Mouse (Mus musculus) limb, embryonic 14.5 days (tissue): ENCODE measurements around the gene Tbc1d7. TPM values are rescaled to one million over a fixed set of nuclear protein-coding genes. Genes with fewer than 3 reads are reported as not detected.

Experiments used
- ATAC-seq: fragments of 200-750 bp; cut with Nextera tagmentation; 2 replicates; pipeline ENCODE4 v1.8.0; 2017; ENCODE audit warnings: low read depth, moderate number of reproducible peaks, moderate TSS enrichment; ENCODE audit not compliant: low FRiP score
- DNase-seq: peaks from one replicate; pipeline ENCODE4 v3.0.0-alpha.2; 2015; ENCODE audit warnings: low spot score
- H3K27ac ChIP-seq: fragments of 300-500 bp; sonication (generic); replicated peaks from 2 replicates; pipeline ENCODE4 v1.5.1; 2014; ENCODE audit warnings: low read depth, mild to moderate bottlenecking, low read length, moderate library complexity, mixed read lengths
- H3K27me3 ChIP-seq: fragments of 300-500 bp; sonication (generic); 2 replicates; pipeline ENCODE4 v1.6.1; 2014; ENCODE audit warnings: low read length, mixed read lengths; ENCODE audit not compliant: control insufficient read depth, insufficient read depth
- H3K36me3 ChIP-seq: fragments of 300-500 bp; sonication (generic); 2 replicates; pipeline ENCODE4 v1.6.1; 2014; ENCODE audit warnings: mild to moderate bottlenecking, low read length, moderate library complexity, mixed read lengths; ENCODE audit not compliant: control insufficient read depth, insufficient read depth
- H3K4me1 ChIP-seq: fragments of 300-500 bp; sonication (generic); 2 replicates; pipeline ENCODE4 v1.6.1; 2014; ENCODE audit warnings: antibody characterized with exemption, low read length, mixed read lengths; ENCODE audit not compliant: control insufficient read depth, insufficient read depth
- H3K4me2 ChIP-seq: fragments of 300-500 bp; sonication (generic); replicated peaks from 2 replicates; pipeline ENCODE4 v1.6.1; 2014; ENCODE audit warnings: low read depth, mild to moderate bottlenecking, low read length, moderate library complexity; ENCODE audit not compliant: severe bottlenecking
- H3K4me3 ChIP-seq: fragments of 300-500 bp; sonication (generic); replicated peaks from 2 replicates; pipeline ENCODE4 v1.5.1; 2014; ENCODE audit warnings: low read length
- H3K9ac ChIP-seq: fragments of 300-500 bp; sonication (generic); 2 replicates; pipeline ENCODE4 v1.6.1; 2014; ENCODE audit warnings: mild to moderate bottlenecking, low read depth, low read length, moderate library complexity; ENCODE audit not compliant: severe bottlenecking
- H3K9me3 ChIP-seq: fragments of 300-500 bp; sonication (generic); 2 replicates; pipeline ENCODE4 v1.6.1; 2016; ENCODE audit warnings: low read length; ENCODE audit not compliant: control insufficient read depth
- POLR2A ChIP-seq: fragments of 200-500 bp; IDR thresholded peaks from 2 replicates; pipeline ENCODE4 v1.8.0; 2012; ENCODE audit warnings: inconsistent platforms, mild to moderate bottlenecking, moderate library complexity, borderline replicate concordance; ENCODE audit not compliant: insufficient read depth, insufficient read length; ENCODE audit errors: extremely low read depth
- WGBS: fragments of 180-500 bp; shearing (Covaris S2); extraction: QIAGEN DNeasy Blood & Tissue Kit; methylation state at CpG from one replicate; pipeline ENCODE4 v1.1.7; 2014; 5-methylcytosine and 5-hydroxymethylcytosine counted together
- polyA plus RNA-seq, 2 experiments: library from polyadenylated mRNA; depleted of rRNA in 1 of 2; stranded (reverse) in 1 of 2; unstranded in 1 of 2; fragments of >200 nt; fragmentation: Nextera tagmentation in 1 of 2; extraction: Ambion mirVana in 1 of 2; gene quantifications; 2 replicates each; pipeline versions ENCODE4 v1.2.1 to v1.2.3; 2012 to 2014

The Tbc1d7 gene
- polyA plus RNA-seq, 2 experiments, result 31.6 to 52.4 TPM

GRCm38 (mm10) chr13:43130161-43130560 is 41.1 kb downstream of the Tbc1d7 start:
- Histone ChIP-seq H3K27ac (no peak overlapping the region), H3K36me3 (no peaks in the 10 kb centered on the region), H3K9ac (no peak overlapping the region), H3K9me3 (no peaks in the 10 kb centered on the region), H3K4me3 (no peak overlapping the region), H3K4me1 (peaks cover 8% of the 10 kb centered on the region), H3K4me2 (no peak overlapping the region), H3K27me3 (no peaks in the 10 kb centered on the region)
- no peak for TF ChIP-seq POLR2A
- DNase-seq, result no peak
- no peak for ATAC-seq
- 28% methylated on average over 6 of the region's 6 CpGs for WGBS

GRCm38 (mm10) chr13:43124683-43125074 is 46.6 kb downstream of the Tbc1d7 start:
- Histone ChIP-seq H3K9me3 (no peaks in the 10 kb centered on the region), H3K4me2 (no peak overlapping the region), H3K9ac (no peak overlapping the region), H3K36me3 (no peaks in the 10 kb centered on the region), H3K27me3 (no peaks in the 10 kb centered on the region), H3K4me3 (no peak overlapping the region), H3K27ac (no peak overlapping the region), H3K4me1 (peaks cover 8% of the 10 kb centered on the region; the same call in 1 of the 2 replicates)
- DNase-seq, result no peak
- no peak for TF ChIP-seq POLR2A
- peak; percentile 41; the same call in 1 of the 2 replicates for ATAC-seq
- 10% methylated on average over 4 of the region's 4 CpGs for WGBS

- Histone ChIP-seq H3K4me2 (no peak overlapping the region), H3K4me1 (peaks cover 8% of the 10 kb centered on the region; the same call in 1 of the 2 replicates), H3K36me3 (no peaks in the 10 kb centered on the region), H3K27ac (no peak overlapping the region), H3K27me3 (no peaks in the 10 kb centered on the region), H3K9ac (no peak overlapping the region), H3K9me3 (no peaks in the 10 kb centered on the region), H3K4me3 (no peak overlapping the region)
- WGBS, result 54% methylated on average over 17 of the region's 17 CpGs
- DNase-seq (no peak), ATAC-seq (no peak)
- TF ChIP-seq POLR2A, result no peak
Measured at GRCm38 (mm10) chr13:43123895-43124682, 47.2 kb downstream of the Tbc1d7 start.

GRCm38 (mm10) chr13:43122306-43123070 is 48.8 kb downstream of the Tbc1d7 start:
- Histone ChIP-seq H3K9me3 (no peaks in the 10 kb centered on the region), H3K4me2 (no peak overlapping the region), H3K9ac (no peak overlapping the region), H3K4me3 (no peak overlapping the region), H3K27ac (no peak overlapping the region), H3K4me1 (peaks cover 8% of the 10 kb centered on the region; the same call in 1 of the 2 replicates), H3K27me3 (no peaks in the 10 kb centered on the region), H3K36me3 (no peaks in the 10 kb centered on the region)
- DNase-seq (no peak), ATAC-seq (no peak)
- WGBS, result 70% methylated on average over 16 of the region's 16 CpGs
- no peak for TF ChIP-seq POLR2A

- H3K9ac ChIP-seq, result no peak overlapping the region
- H3K4me1 ChIP-seq, result no peaks in the 10 kb centered on the region
- no peak for TF ChIP-seq POLR2A
- H3K4me3 ChIP-seq, result no peak overlapping the region
- H3K27me3 ChIP-seq, result no peaks in the 10 kb centered on the region
- no peak for ATAC-seq
- H3K9me3 ChIP-seq, result peaks cover 6% of the 10 kb centered on the region; the same call in 1 of the 2 replicates
- H3K36me3 ChIP-seq, result no peaks in the 10 kb centered on the region
- DNase-seq, result no peak
- H3K27ac ChIP-seq, result no peak overlapping the region
- H3K4me2 ChIP-seq, result no peak overlapping the region
- 87% methylated on average over 3 of the region's 3 CpGs for WGBS
Measured at GRCm38 (mm10) chr13:43113141-43113540, 58.2 kb downstream of the Tbc1d7 start.
